Mouse (Mus musculus) embryonic facial prominence, embryonic 13.5 days (tissue): ENCODE data around the gene Cox5b. TPM values are rescaled to one million over a fixed set of nuclear protein-coding genes. Genes with fewer than 3 reads are reported as not detected.

ENCODE experiments used
- ATAC-seq: fragments of 200-750 bp; cut with Nextera tagmentation; 2 replicates; pipeline ENCODE4 v1.8.0; 2017; ENCODE audit warnings: low read depth; ENCODE audit not compliant: insufficient number of reproducible peaks, insufficient read depth, low FRiP score, low TSS enrichment
- H3K27ac ChIP-seq: fragments of 300-500 bp; sonication (generic); 2 replicates; pipeline ENCODE4 v1.5.1; 2015; ENCODE audit warnings: moderate library complexity, mild to moderate bottlenecking, inconsistent platforms
- H3K27me3 ChIP-seq: fragments of 300-500 bp; sonication (generic); 2 replicates; pipeline ENCODE4 v1.6.1; 2015; ENCODE audit warnings: mild to moderate bottlenecking, inconsistent platforms
- H3K36me3 ChIP-seq: fragments of 300-500 bp; sonication (generic); 2 replicates; pipeline ENCODE4 v1.6.1; 2015; ENCODE audit warnings: mild to moderate bottlenecking, inconsistent platforms
- H3K4me1 ChIP-seq: fragments of 300-500 bp; sonication (generic); 2 replicates; pipeline ENCODE4 v1.6.1; 2015; ENCODE audit warnings: inconsistent platforms
- H3K4me2 ChIP-seq: fragments of 300-500 bp; sonication (generic); 2 replicates; pipeline ENCODE4 v1.6.1; 2015; ENCODE audit warnings: moderate library complexity, mild to moderate bottlenecking, inconsistent platforms
- H3K4me3 ChIP-seq: fragments of 300-500 bp; sonication (generic); 2 replicates; pipeline ENCODE4 v1.5.1; 2015; ENCODE audit warnings: mild to moderate bottlenecking, inconsistent platforms
- H3K9ac ChIP-seq: fragments of 300-500 bp; sonication (generic); 2 replicates; pipeline ENCODE4 v1.6.1; 2015; ENCODE audit warnings: mild to moderate bottlenecking, inconsistent platforms
- H3K9me3 ChIP-seq: fragments of 300-500 bp; sonication (generic); 2 replicates; pipeline ENCODE4 v1.6.1; 2016; ENCODE audit warnings: inconsistent platforms
- whole genome bisulfite sequencing: fragments of 180-500 bp; shearing (Covaris S2); methylation state at CpG from one replicate; pipeline ENCODE4 v1.1.7; 2015; ENCODE audit warnings: mixed read lengths; 5-methylcytosine and 5-hydroxymethylcytosine counted together
- microRNA-seq: library from miRNA; unstranded; fragments of <30 nt; microRNA quantifications from one replicate; pipeline ENCODE4, GENCODE M21; 2016
- polyA plus RNA-seq: library from polyadenylated mRNA; unstranded; fragments of >200 nt; fragmentation: Nextera tagmentation; extraction: Ambion mirVana; gene quantifications from 2 replicates; pipeline ENCODE4 v1.2.1, GENCODE M21; 2015

Cox5b gene
- polyA plus RNA-seq, 1 experiment from 2014 or later, result 517 TPM

- WGBS, result 52% methylated on average over 16 of the region's 16 CpGs
- Histone ChIP-seq H3K9ac (no peak overlapping the region), H3K36me3 (no peaks in the 10 kb centered on the region), H3K4me2 (no peak overlapping the region), H3K9me3 (no peaks in the 10 kb centered on the region), H3K4me3 (no peak overlapping the region), H3K27ac (peak overlapping the region; percentile 74), H3K27me3 (no peaks in the 10 kb centered on the region), H3K4me1 (peaks cover 20% of the 10 kb centered on the region)
- ATAC-seq, result no peak
Observed at GRCm38 (mm10) chr1:36723146-36724056, 32.2 kb downstream of the Cox5b start.

- ATAC-seq, result no peak
- Histone ChIP-seq H3K27me3 (no peaks in the 10 kb centered on the region), H3K4me3 (no peak overlapping the region), H3K9ac (no peak overlapping the region), H3K9me3 (no peaks in the 10 kb centered on the region), H3K4me1 (peaks cover 20% of the 10 kb centered on the region), H3K36me3 (no peaks in the 10 kb centered on the region), H3K27ac (peak overlapping the region; percentile 45; the same call in 1 of the 2 replicates), H3K4me2 (no peak overlapping the region)
- 62% methylated on average over 4 of the region's 4 CpGs for WGBS
Observed at GRCm38 (mm10) chr1:36724057-36724431, 32.8 kb downstream of the Cox5b start.

- no peak overlapping the region for H3K4me2 ChIP-seq
- H3K27ac ChIP-seq, result no peak overlapping the region
- no peaks in the 10 kb centered on the region for H3K9me3 ChIP-seq
- no peaks in the 10 kb centered on the region for H3K4me1 ChIP-seq
- H3K27me3 ChIP-seq, result peaks cover 8% of the 10 kb centered on the region
- no peak overlapping the region for H3K9ac ChIP-seq
- H3K4me3 ChIP-seq, result no peak overlapping the region
- ATAC-seq, result no peak
- WGBS, result 12% methylated on average over 4 of the region's 4 CpGs
- H3K36me3 ChIP-seq, result no peaks in the 10 kb centered on the region
Observed at GRCm38 (mm10) chr1:36737300-36737699, 46.1 kb downstream of the Cox5b start.

GRCm38 (mm10) chr1:36739231-36739630 is 48.0 kb downstream of the Cox5b start:
- Histone ChIP-seq H3K4me3 (no peak overlapping the region), H3K9me3 (no peaks in the 10 kb centered on the region), H3K27me3 (peaks cover 13% of the 10 kb centered on the region), H3K27ac (no peak overlapping the region), H3K9ac (no peak overlapping the region), H3K36me3 (no peaks in the 10 kb centered on the region), H3K4me1 (0 out of 2 replicates have a peak, but pooled peaks cover 1% of the 10 kb centered on the region), H3K4me2 (no peak overlapping the region)
- WGBS, result 73% methylated on average over 5 of the region's 5 CpGs
- ATAC-seq, result no peak

GRCm38 (mm10) chr1:36743046-36743445 is 51.8 kb downstream of the Cox5b start:
- no peak overlapping the region for H3K9ac ChIP-seq
- no peaks in the 10 kb centered on the region for H3K9me3 ChIP-seq
- H3K4me1 ChIP-seq, result peaks cover 10% of the 10 kb centered on the region; the same call in 1 of the 2 replicates
- H3K27ac ChIP-seq, result no peak overlapping the region
- 70% methylated on average over 9 of the region's 9 CpGs for WGBS
- no peak overlapping the region for H3K4me2 ChIP-seq
- H3K36me3 ChIP-seq, result no peaks in the 10 kb centered on the region
- no peak for ATAC-seq
- H3K27me3 ChIP-seq, result peaks cover 13% of the 10 kb centered on the region
- no peak overlapping the region for H3K4me3 ChIP-seq

Small RNAs within 50 kb of the gene (microRNA-seq; reads per million reads assigned to microRNA genes)
- not detected for gene Gm24133

Other genes with a start within 250 kb of the Cox5b start
- gene Lman2l, start 246.2 kb upstream of the Cox5b start, polyA plus RNA-seq, result 53.4 TPM in 2 replicates
- 15.6 and 16.2 TPM in 2 replicates for gene Cnnm4, start 219.8 kb upstream of the Cox5b start, polyA plus RNA-seq
- 3.4 and 3.8 TPM in 2 replicates for gene Cnnm3, start 179.6 kb upstream of the Cox5b start, polyA plus RNA-seq
- 23.7 and 24.1 TPM in 2 replicates for gene Ankrd23, start 154.6 kb upstream of the Cox5b start, polyA plus RNA-seq
- gene Gm42417, start 152.0 kb upstream of the Cox5b start, polyA plus RNA-seq, result not detected in 2 replicates
- 27.3 and 28.6 TPM in 2 replicates for gene Ankrd39, start 144.0 kb upstream of the Cox5b start, polyA plus RNA-seq
- gene Sema4c, start 133.1 kb upstream of the Cox5b start, polyA plus RNA-seq, result 22.5 and 24.2 TPM in 2 replicates
- gene Fam178b, start 8.3 kb upstream of the Cox5b start, polyA plus RNA-seq, result 0.81 and 2.2 TPM in 2 replicates
- 0.21 and 0.25 TPM in 2 replicates for gene 4933424G06Rik, start 18.7 kb downstream of the Cox5b start, polyA plus RNA-seq
- gene Actr1b, start 23.0 kb downstream of the Cox5b start, polyA plus RNA-seq, result 99.2 and 103 TPM in 2 replicates
- 0.62 and 0.73 TPM in 2 replicates for gene Zap70, start 70.3 kb downstream of the Cox5b start, polyA plus RNA-seq